Mouse (Mus musculus) cortical plate, adult 2 months (tissue): ENCODE results near the gene Snx10.

Experiments used
- CTCF ChIP-seq: fragments of 200-500 bp; IDR thresholded peaks from 2 replicates; pipeline ENCODE4 v1.5.1; 2011; ENCODE audit warnings: mild to moderate bottlenecking, control low read depth, low read length; ENCODE audit not compliant: insufficient read depth; ENCODE audit errors: extremely low read depth
- POLR2A ChIP-seq: fragments of 200-500 bp; IDR thresholded peaks from 2 replicates; pipeline ENCODE4 v1.6.1; 2011; ENCODE audit warnings: mild to moderate bottlenecking, low read length, control low read depth; ENCODE audit not compliant: insufficient read depth; ENCODE audit errors: extremely low read depth

GRCm38 (mm10) chr6:51632928-51633662 is 109.4 kb downstream of the Snx10 start:
- no peak for TF ChIP-seq POLR2A
- TF ChIP-seq CTCF, result no peak
